Mouse (Mus musculus) liver, postnatal 0 days (tissue): Measurements from ENCODE around the gene Ccdc6.

Source experiments
- CTCF ChIP-seq: sonication (generic); IDR thresholded peaks from 2 replicates; pipeline ENCODE4 v1.5.1; 2016; ENCODE audit warnings: antibody characterized with exemption, low read depth
- EP300 ChIP-seq: IDR thresholded peaks from 2 replicates; pipeline ENCODE4 v1.6.1; 2016; ENCODE audit warnings: antibody characterized with exemption, low read depth, mild to moderate bottlenecking

DNA sequence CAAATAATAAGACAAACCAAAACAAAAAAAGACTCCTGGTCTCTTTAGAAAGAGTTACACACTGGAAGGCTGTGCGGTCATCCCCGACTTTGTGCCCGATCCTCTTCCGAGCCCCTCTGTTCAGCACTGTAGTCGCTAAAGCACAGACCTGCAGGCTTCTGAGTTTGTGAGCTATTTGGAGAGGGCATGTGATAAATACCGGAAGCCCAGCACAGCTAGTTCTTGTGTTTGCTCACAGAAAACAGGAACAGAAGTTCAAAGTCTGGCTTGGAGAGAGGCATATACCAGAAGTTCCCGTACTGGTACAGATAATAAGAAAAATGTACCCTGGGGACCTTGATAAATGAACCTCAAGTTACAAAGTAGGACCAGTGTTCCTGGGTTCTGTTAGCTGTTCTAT lies 98.4 kb downstream of the Ccdc6 start:
- TF ChIP-seq CTCF (no peak), EP300 (no peak)
